Mouse (Mus musculus): ENCODE measurements around the gene Rpusd4.

Gene Rpusd4

GRCm38 (mm10) chr9:35286351-35286750 is 18.7 kb downstream of the Rpusd4 start:
- DNase-seq (ENCODE audit: low spot score in 2 of 2), result no peak

DNA sequence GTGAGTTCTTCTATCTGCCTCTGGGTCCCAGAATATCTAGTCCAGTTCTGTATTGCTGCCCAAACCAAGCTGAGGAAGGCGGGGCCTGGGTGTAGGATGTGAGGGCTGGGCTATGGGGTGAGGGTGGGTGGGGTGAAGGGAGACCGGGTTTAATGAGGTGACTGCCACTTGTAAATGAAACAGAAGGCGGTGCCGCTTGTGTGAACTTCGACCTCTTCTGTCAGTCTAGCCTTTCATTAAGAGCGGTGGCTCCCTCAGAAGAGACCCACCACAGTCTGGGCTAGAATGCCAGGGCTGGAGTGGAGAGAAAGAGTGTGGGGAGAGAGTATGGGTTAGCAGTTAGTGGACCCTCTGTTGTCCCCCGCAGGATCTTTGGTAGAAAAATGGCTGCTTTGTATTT is 22.3 kb downstream of the Rpusd4 start:
- no peak for DNase-seq (ENCODE audit: low spot score in 2 of 2)

DNA sequence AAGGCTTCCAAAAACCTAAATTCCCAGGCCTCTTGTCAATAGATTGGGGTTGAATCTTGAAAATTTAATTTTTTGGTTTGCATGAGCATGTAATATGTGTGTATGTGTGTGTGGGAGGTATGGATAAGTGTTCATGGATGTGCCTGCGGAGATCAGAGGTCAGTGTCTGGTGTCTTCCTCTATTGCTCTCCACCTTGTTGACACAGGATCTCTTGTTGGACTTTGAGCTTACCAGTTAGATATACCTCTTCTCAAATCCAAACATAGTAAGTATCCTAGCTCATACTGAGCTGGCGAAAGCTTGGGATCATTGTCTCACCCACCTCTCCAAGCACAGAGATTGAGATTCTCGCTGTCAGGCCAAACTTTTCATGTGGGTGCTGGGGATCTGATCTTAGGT is 22.8 kb downstream of the Rpusd4 start:
- DNase-seq (ENCODE audit: low spot score in 2 of 2), result no peak

DNA sequence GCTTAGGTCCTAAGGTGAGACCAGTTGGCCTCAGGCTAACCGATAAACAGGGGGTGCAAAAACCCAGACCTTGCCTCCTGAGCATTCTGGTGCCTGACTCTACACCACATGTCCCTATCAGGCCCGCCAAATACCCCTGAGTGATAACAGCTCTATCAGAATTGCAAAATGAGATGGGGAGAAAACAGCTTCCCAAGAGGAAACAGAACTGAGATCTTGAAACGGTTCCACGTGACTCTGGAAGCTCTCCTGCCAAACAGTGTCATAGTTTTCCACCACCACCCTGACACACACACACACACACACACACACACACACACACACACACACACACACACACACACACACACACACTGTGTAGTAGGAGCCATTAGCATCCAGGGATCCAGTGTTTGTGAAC is 23.3 kb downstream of the Rpusd4 start:
- no peak for DNase-seq (ENCODE audit: low spot score in 2 of 2)

GRCm38 (mm10) chr9:35293465-35293864 is 25.8 kb downstream of the Rpusd4 start:
- no peak for DNase-seq (ENCODE audit: low spot score in 2 of 2)

DNA sequence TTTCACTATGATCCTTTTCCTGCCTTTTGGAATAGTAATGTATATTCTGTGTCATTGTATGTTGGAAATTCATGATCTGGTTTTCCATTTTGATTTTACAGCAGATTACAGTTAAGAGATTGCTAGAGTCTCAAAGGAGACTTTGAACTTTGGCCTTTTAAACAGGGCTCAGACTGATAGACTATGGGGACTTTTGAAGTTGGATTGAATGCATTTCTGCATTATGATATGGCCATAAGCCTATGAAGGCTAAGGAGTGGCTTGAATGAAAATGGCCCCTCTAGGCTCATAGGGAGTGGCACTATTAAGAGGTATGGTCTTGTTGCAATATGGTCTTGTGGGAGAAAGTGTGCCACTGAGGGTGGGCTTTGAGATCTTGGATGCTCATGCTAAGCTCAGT is 30.1 kb downstream of the Rpusd4 start:
- no peak for DNase-seq (ENCODE audit: low spot score in 2 of 2)

GRCm38 (mm10) chr9:35302172-35302571 is 34.5 kb downstream of the Rpusd4 start:
- DNase-seq (ENCODE audit: low spot score in 2 of 2), result no peak

DNA sequence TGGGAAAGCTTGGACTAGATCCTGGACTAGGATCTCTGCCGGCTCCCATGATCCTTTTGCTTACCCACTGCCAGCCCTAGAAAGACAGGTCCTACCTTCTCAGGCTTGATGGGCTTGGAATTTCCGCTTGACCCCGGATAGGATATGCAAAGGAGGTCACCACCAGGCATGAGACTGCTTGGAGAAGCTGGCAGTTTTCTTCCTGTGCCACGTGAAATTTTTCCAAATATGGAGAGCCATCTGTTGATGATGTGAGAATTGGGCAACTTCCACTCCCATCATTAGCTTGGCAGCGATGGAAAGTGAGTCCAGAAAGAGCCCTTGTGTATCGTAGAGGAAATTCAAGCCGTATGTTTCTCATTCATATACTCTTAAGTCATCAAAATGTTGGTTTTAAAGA is 39.8 kb downstream of the Rpusd4 start:
- DNase-seq (ENCODE audit: low spot score in 2 of 2), result no peak

DNA sequence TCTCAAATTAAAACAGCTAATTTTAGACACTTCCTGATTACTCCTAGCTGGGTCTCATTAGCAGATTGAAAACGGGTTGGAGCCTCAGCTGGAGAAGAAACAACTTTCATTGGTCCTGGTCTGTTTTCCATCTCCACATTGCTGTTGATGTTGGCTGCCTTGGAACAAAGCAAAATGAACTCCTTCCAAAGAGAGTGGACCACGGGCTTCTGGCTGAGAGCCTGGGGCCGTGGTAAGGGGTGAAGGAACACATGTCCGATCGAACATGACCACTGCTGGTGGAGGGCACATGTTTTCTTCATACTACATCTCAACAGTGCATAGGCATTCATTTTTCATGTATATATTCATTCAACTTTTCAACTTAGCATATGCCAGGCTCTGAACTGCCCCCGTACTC is 42.7 kb downstream of the Rpusd4 start:
- DNase-seq (ENCODE audit: low spot score in 2 of 2), result no peak

- no peak for DNase-seq (ENCODE audit: low spot score in 2 of 2)
Observed at GRCm38 (mm10) chr9:35312516-35312915, 44.9 kb downstream of the Rpusd4 start.

DNA sequence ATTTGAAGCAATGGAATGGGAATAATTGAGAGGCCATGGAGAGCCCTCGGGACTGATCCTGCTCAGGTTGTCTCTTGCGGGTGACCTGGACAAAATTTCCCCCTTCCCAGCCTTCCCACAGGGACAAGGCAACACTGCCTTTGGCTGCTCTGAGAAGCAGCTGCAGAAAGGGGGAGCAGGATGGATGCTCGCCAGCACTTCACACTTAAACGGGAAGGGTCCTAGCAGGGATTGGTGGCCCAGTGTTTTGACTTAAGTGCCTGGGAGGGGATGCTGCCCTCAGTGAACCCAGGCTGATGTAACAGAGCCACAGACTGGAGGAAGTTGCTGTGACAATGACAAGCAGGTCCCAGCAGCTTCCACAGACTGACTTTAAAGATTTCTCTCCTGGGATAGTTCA is 45.9 kb downstream of the Rpusd4 start:
- no peak for DNase-seq (ENCODE audit: low spot score in 2 of 2)

DNA sequence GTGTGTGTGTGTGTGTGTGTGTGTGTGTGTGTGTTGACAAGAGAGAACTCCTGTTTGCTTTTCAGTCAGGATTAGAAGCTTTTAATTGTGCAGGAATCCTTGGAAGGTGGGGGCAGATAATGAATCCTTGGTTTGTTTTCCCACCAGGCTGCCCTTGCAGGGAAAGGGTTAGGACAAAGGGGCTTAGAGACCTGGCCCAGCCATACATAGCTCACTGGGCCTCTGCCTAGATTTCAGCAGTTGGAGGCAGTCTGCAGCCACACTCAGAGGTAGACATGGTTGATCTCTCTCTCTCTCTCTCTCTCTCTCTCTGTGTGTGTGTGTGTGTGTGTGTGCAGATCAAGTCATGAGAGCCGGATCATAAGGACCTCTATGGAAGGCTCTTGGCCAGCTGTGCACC is 46.6 kb downstream of the Rpusd4 start:
- DNase-seq (ENCODE audit: low spot score in 2 of 2), result no peak

DNA sequence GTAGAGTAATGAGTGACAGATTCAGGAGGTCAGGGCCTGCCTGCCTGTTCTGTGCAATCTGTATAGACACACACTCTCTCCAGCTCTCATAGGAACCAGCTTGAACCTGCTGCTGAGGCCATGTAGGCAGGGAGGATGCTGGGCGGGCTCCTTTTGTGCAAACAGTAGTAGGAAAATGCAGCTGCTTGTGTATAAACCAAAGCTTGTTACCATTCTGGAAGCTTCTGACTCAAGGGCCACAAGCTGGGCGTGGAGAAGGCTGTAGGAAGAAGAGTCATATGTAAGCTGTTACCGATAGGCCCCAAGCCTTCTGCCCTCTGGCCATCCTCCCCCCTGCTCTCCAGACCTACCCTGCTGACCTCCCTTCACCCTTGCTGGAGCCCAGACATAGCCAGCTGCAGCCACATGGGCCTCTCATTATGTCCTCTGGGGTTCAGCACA is 49.1 kb downstream of the Rpusd4 start:
- DNase-seq (ENCODE audit: low spot score in 2 of 2), result no peak

DNA sequence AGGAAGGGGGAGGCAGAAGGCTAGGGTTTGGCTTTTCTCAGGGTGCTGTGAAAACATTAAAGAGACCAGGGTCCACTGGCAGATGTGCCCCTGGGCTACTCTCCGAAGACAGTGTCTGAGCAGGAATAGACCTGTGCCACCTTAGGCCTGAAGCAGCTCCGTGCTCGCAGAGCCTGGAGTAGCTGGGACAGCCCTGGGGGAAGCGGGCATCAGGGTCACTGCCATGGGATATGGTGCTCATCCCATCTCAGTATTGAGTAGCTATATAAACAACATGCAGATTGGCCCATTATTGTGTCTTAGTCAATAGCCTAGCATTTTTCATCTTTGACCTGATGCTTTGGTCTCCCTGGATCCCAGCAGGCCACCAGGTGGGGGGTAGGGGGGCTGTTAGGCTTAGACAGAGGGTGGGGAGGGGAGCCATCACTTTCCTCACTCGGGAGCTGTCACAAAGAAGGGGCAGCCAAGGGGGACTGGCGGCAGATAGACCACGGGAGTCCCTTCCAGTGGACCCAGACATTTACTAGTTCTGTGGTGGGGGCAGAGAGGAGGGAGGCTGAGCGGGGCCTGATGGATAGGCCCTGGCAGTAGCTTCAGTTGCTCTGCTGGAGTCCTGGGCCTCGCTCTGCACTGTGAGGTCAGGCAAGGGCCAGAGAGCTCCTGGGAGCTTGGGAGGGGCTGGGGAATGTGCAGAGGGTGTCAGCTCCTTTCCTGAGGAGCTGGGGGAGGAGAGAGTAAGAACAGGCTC is 49.7 kb downstream of the Rpusd4 start:
- DNase-seq (ENCODE audit: low spot score in 2 of 2), result no peak

DNA sequence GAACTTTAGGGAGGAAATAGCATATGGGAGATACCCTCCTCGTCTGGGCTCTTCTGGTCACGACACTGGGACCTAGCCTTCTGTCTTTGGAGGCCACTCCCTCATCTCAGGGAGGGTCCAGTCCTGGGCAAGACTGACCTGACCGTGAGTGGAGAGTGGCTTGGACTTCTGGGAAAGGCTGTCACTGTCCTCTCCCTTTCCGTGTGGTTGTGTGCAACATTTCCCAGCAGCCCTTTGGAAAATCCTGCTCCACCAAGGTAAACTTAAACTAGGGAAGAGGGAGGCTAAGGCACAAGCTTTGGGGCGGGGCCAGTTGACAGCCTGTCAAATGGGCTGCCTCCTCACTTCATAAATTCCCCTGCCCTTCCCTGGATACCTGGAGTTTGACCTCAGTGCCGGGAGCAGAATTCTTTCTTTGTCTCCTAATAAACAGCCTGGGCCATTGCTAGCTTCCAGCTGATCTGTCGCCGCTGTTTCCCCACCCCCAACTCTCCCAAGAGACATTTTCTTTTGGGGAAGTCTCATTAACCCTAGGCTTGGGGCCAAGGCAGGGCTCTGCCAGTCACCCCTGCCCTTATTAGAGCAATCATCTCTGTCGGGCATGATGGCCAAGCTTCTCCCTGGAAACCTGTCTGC is 51.0 kb downstream of the Rpusd4 start:
- DNase-seq (ENCODE audit: low spot score in 2 of 2), result no peak

- DNase-seq (ENCODE audit: low spot score in 2 of 2), result no peak
Observed at GRCm38 (mm10) chr9:35320288-35320687, 52.6 kb downstream of the Rpusd4 start.

DNA sequence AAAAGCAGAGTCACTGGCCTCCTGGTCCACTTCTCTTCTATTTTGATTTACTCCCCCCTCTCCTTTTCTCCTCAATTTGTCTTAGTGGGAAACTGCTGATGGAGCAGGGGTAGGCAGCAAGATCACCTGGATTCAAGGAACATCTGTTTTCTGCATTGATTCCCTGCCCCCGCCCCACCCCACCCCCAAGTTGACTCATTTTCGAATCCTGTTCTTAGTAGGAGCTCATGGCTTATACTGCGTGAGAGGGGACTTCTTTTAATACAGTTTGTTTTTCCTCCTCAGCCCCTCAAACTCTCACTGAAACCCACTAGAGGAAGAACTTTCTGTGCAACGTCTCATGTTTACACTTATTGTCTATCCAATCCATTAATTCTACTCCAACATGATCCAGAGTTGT is 56.3 kb downstream of the Rpusd4 start:
- no peak for DNase-seq (ENCODE audit: low spot score in 2 of 2)

GRCm38 (mm10) chr9:35324571-35324970 is 56.9 kb downstream of the Rpusd4 start:
- no peak for DNase-seq (ENCODE audit: low spot score in 2 of 2)

- DNase-seq (ENCODE audit: low spot score in 2 of 2), result no peak
Observed at GRCm38 (mm10) chr9:35326644-35327263, 59.1 kb downstream of the Rpusd4 start.
